Mouse (Mus musculus) gonadal fat pad, adult 2 months (tissue): Measurements from ENCODE around the gene Tmem131. TPM values are rescaled to one million over a fixed set of nuclear protein-coding genes. Genes with fewer than 3 reads are reported as not detected.
A peak's percentile ranks its signal among the peaks of the same experiment; 100 is the strongest.

ENCODE experiments used
- DNase-seq: peaks from one replicate; pipeline ENCODE4 v3.0.0-alpha.2; 2012; ENCODE audit warnings: low read depth
- polyA plus RNA-seq: library from polyadenylated mRNA; depleted of rRNA; stranded (reverse); fragments of >200 nt; gene quantifications from 2 replicates; pipeline ENCODE4 v1.2.3, GENCODE M21; 2012

Gene Tmem131
- polyA plus RNA-seq, 1 experiment = 14.3 TPM

- peak; percentile 31 for DNase-seq
Measured at GRCm38 (mm10) chr1:36784365-36785134, 158.9 kb downstream of the Tmem131 start.

DNA sequence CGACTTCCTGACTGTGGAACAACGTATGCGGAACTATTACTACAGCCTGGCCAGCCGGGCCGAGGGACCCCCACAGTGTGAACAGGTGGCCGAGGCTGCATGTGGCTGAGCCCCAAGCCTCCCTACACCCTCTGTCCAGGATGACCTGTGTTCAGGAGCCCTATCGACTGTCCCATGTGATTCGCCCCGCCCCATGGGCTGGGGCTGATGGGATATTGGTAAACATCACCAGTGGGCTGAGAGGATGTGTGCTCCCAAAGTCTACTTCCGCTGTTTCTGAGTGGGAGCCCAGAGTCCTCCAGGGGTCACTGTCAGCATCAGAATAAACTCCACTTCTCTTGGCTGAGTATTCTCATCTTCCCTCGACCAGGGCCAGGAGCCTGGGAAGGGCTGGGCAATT, 161.0 kb downstream of the Tmem131 start:
- DNase-seq = no peak

DNA sequence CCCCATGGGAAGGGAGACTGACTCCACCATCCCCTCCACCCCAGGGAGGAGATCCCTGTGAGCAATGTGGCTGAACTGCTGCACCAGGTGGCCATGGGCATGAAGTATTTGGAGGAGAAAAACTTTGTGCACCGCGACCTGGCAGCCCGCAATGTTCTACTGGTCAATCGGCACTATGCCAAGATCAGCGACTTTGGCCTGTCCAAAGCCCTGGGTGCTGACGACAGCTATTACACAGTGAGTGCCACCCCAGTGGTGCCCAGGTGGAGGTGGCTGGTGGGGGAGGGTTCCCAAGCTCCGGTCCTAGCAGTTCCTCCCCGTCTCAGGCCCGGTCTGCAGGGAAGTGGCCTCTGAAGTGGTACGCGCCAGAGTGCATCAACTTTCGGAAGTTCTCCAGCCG, 162.7 kb downstream of the Tmem131 start:
- no peak for DNase-seq

DNA sequence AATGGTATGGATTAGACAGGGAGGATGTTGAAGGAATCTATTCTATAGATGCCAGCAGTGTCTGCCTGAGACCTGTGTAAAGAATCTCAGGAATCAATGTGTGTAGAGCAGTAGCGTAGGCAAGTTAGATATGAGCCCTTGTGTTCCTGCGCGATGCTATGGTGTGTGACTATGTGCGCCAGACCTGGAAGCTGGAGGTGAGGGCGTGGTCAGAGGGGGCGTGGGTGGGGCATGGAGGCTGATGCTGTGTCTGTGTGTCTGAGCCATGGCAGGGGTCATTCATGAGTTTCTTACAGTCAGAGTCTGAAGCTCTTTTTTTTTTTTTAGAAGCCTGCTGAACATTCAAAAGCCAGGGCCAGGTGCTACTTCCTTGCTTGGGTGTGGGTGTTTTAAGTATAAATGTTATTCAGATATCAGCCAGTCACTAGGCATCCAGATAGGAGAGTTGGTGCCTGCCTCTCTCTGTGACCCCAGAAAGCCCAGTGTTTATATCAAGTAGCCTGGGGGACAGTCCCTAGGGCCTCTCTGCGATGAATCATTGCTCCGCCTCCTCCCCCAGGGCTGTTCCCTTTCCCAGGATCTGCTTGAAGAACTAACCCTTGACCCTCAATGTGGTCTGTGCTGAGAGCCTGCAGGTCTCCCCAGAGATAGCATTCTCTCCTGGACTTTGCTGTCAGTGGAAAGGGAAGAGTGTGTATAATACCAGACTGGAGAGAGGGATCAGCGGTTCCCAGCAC, 171.1 kb downstream of the Tmem131 start:
- no peak for DNase-seq

- DNase-seq = no peak
Measured at GRCm38 (mm10) chr1:36770998-36771397, 172.5 kb downstream of the Tmem131 start.

GRCm38 (mm10) chr1:36769951-36770350, 173.5 kb downstream of the Tmem131 start:
- no peak for DNase-seq

- no peak for DNase-seq
Measured at GRCm38 (mm10) chr1:36768786-36769185, 174.7 kb downstream of the Tmem131 start.

GRCm38 (mm10) chr1:36767321-36767720, 176.1 kb downstream of the Tmem131 start:
- no peak for DNase-seq

DNA sequence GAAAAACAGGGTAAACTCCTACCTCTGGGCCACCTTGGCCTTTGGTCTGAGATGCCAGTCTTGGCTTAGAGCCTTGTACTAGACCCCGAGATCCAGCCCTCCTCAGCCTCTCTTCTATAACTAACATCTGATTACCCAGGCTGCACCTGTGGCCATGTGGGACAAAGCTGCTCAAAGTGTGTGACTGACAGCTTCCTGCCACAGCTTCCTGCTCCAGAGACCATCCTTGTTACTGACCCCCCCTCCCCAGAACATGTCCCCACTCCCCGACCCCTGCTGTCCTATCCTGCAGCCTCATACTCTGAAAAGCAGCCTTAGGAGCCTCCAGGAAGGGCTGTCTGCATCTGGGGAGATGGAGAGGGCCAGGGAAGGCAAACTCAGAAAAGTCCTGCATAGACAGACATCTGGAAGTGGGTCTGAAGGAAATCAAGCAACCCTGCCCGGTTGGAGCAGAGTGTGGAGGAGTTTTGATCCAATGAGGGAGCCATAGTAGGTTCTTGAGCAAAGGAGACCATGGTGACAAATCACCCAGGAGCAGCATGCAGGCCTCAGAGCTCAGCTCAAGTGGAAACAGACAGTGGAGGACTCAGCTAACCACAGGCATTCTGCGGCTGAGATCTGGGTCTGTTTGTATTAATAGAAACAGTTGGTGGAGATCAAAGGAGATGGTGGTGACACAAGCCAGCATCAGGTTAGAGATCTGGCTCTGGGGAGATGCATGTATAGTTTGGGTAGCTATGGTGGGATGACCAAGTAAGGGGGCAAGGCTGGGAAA, 176.8 kb downstream of the Tmem131 start:
- no peak for DNase-seq

GRCm38 (mm10) chr1:36761568-36761967, 181.9 kb downstream of the Tmem131 start, which contains the start of gene Zap70:
TSS of gene Zap70 (plus strand) at chr1:36761798.
- DNase-seq = no peak

DNA sequence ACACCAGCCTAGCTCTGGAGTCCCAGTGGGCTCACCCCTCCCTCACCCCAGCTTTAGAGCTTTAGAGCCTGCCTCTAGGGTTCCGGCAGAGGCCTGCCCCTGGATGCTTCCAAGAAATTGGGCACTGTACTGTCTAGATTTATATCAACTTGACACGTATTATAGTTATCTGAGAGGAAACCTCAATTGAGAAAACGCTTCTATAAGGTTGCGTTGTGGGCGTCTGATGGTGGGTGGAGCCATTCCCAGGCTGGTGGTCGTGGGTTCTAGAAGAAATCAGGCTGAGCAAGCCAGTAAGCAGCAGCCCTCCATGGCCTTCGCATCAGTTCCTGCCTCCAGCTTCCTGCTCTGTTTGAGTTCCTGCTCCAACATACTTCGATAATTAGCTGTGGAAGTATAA, 182.4 kb downstream of the Tmem131 start:
- no peak for DNase-seq

DNA sequence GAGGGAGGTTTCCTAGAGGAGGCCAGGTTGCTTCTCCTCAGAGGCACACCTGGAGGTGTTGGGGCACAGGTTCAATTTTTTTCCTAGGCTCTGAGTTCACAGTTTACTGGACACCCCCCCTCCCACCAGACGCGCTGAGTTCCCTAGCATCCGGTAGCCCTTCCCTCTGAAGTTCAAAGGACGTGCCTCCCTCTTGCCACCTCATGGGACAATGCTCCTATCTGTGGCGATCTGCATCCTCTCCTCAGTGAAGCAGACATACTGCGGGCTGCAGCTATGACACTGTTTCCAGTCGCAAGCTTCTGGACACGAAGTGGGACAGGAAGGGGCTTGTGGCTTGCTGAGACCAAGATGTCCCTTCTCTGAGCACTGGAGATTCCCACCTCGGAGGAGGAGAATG, 183.1 kb downstream of the Tmem131 start:
- DNase-seq = no peak

DNA sequence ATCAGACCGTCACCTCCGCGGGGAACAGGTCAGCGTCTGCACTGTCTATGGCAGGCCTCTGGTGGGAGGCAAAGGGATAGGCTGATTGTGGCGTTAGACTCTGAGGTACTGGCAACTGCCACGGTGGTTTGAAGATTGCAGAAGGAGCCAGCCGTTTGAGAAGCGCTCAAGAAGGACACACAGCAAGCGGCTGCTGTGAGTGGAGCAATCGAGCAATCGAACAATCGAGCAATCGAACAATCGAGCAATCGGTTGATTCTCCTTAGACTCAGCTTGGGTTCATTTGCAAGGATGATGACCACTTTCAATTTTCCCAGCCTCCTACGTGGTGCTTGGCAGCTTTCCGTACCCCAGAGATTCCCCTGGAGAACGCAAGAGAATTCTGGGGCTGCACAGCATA, 184.4 kb downstream of the Tmem131 start:
- DNase-seq = no peak

DNA sequence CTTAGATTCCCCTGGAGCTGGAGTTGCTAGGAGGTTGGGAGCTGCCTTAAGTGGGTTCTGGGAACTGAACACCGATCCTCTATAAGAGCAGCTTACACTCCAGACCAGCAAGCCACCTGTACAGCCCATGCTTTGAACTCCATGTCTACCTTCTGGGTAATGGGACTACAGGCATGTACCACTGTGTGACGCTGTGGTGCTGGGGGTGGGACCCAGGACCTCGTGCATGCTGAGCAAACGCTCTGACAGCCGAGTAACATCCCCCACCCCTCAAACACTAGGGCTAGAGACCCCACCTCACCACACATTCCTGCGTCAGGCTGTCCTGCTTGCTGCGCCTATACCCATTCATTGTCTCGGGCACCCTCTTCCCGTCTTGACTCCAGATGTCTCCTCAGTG, 184.9 kb downstream of the Tmem131 start:
- DNase-seq = no peak

- no peak for DNase-seq
Measured at GRCm38 (mm10) chr1:36753932-36754675, 189.4 kb downstream of the Tmem131 start.

GRCm38 (mm10) chr1:36746452-36746851, 197.0 kb downstream of the Tmem131 start:
- no peak for DNase-seq

- DNase-seq = no peak
Measured at GRCm38 (mm10) chr1:36745661-36746060, 197.8 kb downstream of the Tmem131 start.

GRCm38 (mm10) chr1:36744268-36744944, 199.1 kb downstream of the Tmem131 start:
- DNase-seq = no peak

DNA sequence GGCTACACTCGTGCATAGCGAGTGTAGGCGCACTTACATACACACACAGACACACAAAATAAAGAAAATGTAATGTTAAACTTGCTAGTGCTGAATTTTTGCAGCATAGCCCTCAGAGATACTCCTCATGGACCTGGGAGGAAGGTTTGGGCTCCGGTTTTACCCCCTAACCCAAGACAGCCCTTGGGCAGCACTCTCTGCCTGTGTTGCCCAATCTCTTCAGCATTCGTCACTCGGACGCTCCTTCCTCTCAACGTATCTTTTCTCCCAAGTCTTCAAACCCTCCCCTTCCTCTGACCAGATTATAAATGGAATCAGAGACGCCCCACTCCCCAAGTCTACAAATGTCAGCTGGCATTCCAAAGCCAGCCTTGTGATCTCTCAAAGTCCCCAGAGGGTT, 200.4 kb downstream of the Tmem131 start:
- no peak for DNase-seq
